Mouse (Mus musculus): ENCODE data around the gene Lamc3.

- no peak for TF ChIP-seq CTCF (IDR thresholded peaks at IDR 0.05; ENCODE audit: low read depth, low read length)
- no peak for TF ChIP-seq GATA2 (IDR thresholded peaks at IDR 0.05; ENCODE audit: borderline replicate concordance, low read depth, low read length)
These were observed 107.8 kb downstream of the Lamc3 start for GRCm38 (mm10) chr2:31994896-31995295.
